Mouse (Mus musculus): ENCODE results near the gene Tlcd2.
A peak's percentile ranks its signal among the peaks of the same experiment; 100 is the strongest.
"Not testable (repeated sequence)": the region's sequence is repeated elsewhere in the genome, so short reads cannot be mapped to it uniquely, and the experiment has no call there.

Gene Tlcd2

DNA sequence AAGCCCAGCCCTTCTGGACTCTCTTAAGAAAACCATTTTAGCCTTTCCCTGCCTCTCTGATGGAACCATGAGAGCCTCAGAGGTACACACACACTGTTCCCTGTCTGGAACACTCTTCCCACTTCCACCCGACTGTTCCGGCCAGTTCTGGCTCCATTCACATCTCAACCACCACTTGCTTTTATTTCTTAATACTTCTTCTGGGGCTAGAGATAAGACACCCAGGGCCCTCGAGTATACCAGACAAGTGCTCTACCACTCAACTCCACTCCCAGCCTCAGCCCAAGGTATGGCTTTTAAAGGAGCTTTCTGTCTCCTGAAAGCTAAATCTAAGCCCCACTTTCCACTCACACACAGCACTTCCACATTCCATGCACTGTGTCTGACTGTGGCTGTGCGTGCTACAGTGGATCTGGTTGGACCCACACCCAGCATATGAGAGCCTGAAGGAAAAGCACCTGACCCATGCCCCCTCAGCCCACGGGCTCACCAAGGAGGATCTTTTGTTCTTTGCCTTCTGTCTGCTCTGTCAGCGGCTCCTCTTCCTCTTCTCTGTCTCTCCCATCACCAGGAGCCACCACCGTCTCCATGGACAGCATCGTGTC, 11.1 kb upstream of the Tlcd2 start:
- no peak for DNase-seq

GRCm38 (mm10) chr11:75450936-75451335, 10.6 kb upstream of the Tlcd2 start:
- no peak for DNase-seq

- DNase-seq, result no peak
These were observed 9.4 kb upstream of the Tlcd2 start for GRCm38 (mm10) chr11:75452081-75452480.

- no peak for DNase-seq
These were observed 8.5 kb upstream of the Tlcd2 start for GRCm38 (mm10) chr11:75452812-75453557.

DNA sequence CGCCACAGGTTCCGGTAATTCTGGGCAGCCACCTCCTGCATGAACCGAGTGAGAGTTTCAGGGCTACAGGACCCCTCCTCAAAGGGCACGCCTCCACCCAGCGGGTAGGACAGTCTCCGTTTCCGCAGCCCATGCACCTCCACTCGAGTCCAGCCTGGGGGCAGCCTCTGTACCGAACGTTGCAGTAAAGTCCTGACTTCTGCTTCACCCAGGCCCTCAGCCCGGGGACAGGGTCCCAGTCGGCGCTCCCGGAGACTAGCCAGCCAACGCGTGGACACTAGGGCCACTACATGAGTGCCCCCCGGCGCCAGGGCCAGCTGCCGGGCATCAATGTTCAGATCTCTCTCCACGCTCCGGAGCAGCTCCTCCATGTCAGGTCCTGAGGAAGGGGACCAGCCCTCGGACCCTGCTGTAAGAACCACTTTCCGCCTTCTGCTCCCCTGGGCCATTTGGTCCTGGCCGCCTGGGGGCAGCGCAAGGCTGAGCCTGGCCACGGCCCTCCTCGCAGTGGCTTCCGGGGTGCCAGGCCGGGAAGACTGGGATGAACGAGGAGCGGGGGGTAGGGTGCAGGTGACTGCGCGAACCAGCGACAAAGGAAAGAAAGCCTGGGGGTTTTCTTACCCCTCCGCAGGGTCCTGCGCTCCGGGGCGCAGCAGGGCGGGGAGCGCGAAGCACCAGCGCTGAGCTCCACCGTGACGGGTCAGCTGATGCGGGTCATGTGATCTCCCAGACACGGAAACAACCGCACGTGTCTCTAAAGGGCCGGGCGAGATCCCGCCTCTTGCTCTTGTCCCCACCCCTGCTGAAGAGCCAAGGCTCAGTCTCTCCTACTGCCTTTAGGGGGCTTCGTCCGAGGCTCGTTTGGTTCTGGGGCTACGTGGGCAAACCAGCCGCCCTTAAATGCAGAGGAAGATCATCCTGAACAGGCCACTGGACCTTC, 7.3 kb upstream of the Tlcd2 start, which contains the start of gene Wdr81:
TSS of gene Wdr81 (minus strand) at position 727 of the 940 bp plus-strand sequence.
- peak; percentile 91 for DNase-seq

DNA sequence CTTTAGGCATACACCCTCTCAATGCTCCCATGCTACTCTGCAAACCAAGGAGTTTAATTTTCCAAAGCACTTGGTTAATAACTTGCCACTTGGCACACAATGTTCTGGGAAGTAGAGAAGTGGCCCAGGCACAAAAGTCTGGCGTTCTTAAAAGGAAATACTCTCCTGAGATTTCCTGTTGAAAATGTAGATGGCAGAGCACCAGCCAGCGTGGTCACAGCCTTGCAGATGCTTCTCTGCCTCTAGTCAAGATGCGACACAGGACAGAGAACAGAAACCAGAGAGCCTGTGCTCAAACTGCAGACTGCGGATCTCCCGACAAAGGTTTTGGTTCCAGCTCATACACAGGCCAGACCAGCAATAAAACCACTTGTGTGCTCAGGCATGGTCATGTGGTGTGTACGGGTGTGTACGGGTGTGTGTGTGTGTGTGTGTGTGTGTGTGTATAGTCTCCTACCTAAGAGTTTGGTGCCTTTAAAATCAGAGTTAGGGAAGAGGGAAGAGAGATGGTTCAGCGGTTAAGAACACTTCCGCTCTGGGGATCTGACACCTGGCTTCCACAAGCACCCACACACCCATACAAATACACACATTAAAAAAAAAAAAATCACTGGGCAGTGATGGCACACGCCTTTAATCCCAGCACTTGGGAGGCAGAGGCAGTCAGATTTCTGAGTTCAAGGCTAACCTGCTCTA, 6.3 kb upstream of the Tlcd2 start:
- DNase-seq, result no peak

DNA sequence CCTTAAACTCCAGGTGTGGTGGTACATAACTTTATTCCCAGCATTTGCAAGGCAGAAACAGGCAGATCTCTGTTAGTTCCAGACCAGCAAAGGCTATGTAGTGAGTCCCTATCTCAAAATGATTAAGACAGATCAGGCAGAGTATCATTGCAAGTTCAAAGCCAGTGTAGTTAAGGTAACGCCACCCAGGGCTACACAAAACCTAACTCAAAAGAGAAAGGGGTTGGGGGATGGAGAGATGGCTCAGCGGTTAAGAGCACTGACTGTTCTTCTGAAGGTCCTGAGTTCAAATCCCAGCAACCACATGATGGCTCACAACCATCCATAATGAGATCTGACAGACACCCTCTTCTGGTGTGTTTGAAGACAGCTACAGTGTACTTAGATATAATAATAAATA, 5.5 kb upstream of the Tlcd2 start:
- not testable (repeated sequence) for DNase-seq

GRCm38 (mm10) chr11:75456440-75456871, 5.1 kb upstream of the Tlcd2 start:
- DNase-seq, result no peak

- peak; percentile 48 for DNase-seq
These were observed 3.3 kb upstream of the Tlcd2 start for GRCm38 (mm10) chr11:75458169-75458568.

DNA sequence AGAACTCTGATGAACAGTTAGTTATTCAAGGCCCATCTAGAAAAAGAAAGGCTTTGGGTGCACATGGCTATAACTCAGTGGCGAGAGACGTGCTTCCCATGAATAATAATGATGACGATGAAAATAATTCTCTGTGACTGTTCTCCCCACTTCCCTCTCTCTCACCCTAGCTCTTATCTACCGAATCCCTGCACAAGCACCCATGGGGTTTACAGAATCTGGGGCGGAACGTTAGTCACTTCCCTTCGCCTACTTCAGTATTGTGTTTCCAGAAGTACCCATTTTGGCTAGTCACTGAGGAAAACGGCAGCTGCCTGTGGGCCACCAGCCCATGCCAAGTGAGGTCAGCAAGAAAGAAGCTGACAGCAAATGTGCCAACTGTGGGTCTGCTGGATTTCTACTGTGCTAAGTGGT, 2.9 kb upstream of the Tlcd2 start:
- DNase-seq, result no peak

DNA sequence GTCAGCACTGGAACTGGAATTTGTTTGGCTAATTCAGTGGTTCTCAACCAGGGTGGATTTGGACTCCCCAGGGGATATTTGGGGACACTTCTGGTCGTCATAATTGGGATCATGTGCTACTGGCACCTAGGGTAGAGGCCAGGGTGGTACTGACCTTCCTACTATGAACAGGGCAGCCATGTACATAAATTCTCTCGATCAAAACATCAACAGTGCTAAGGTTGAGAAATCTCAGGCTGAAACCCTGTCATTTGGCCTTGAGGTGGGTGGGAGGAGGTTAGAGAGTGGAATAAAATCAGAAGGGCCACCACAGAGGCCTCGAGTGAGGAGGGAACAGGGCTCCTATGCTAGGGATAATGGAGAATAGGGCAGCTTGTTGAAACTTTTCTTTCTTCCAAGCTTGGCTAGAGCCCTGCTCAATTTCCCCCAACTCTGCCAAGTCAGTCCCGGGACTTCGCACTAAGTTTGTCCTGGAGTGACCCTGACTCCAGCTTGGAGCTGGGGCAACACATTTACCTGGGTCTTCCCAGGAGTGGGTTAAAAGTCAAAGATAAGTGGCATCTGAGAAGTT, 2.3 kb upstream of the Tlcd2 start:
- DNase-seq, result peak; percentile 56

GRCm38 (mm10) chr11:75459751-75460102, 1.8 kb upstream of the Tlcd2 start:
- no peak for DNase-seq

DNA sequence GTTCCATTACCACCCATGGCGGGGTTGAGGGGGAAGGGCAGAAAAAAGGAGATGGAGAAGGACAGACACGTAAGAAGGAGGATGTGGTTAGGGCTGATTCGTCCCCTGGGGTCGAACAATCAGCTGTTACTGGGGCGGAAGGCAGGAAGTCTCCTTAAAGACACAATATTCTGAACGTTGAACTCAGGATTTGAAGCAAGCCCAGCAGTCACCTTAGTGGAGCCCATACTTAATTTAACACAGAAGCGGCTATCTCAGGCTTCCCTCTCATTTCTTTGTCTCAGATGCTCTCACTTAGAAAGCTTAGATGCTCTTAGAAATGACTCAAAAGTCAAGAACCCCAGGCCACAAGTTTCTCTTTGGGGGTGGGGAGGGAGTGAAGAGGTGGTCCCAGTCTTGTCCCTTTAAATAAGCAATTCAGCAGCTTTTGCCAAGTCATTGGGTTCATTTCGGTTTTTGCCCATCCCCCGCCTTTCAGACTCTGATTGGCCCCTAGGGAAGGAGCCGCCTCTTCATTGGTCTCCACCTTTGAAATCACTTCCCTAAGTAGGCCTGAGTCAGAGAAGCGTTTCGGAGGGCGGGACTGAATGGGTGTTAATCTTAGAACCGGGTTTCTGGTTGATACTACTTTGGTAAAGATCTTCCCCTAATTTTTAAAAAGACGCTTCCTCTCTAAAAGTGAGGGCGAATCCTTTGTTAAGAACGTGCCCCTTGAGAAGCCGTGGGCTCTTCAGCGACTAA, 1.2 kb upstream of the Tlcd2 start:
- peak; percentile 91 for DNase-seq

DNA sequence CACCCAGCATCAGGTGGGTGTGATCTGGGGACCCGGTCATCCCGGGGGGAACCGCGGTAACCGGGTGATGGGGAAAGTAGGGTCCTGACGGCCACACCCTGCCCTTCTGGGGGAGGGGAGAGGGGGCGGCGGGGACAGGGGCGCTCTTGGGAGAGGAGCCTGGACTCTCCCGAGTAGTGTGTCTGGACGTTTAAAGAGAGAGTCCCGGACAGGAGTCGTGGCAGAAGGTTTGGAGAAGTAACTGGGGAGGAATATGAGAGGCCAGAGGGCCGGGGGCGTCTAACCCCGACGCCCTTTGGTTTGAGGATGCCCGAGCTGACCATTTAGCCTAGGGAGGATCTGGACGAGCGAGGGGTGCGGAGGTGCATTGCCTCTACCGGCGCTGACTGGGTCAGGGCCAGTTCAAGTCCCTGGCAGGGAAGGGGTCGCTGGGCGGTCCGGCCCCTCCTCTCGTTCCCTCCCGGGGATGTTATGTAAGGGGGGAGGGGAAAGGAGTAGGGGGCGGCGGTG, 283 bp downstream of the Tlcd2 start:
- no peak for DNase-seq

GRCm38 (mm10) chr11:75462253-75462783, 803 bp downstream of the Tlcd2 start:
- DNase-seq, result peak; percentile 88

DNA sequence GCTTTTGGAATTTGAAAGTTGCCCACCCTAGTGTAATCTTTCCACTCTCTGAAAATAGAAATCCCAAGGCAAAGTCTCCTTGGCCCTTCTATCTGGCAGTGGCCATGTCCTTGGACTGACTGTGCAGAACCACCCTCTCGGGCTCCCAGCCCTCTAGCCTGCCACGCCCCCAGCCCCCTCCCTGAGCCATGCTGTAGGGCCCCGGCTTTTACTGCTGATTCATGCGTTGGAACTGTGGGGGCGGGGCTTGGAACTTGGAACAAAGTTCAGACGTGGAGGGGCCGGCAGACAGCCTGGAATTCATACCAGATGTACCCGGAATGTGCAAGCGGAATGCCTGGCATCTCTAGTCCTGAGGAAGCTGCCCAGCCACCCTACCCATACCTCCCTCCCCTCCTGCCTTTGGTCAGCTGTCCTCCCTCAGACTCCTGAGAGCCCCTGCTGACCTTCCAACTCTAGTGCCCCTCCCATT, 1.4 kb downstream of the Tlcd2 start:
- peak; percentile 95 for DNase-seq

- no peak for DNase-seq
These were observed 2.1 kb downstream of the Tlcd2 start for GRCm38 (mm10) chr11:75463624-75464023.

GRCm38 (mm10) chr11:75464417-75464816, 2.9 kb downstream of the Tlcd2 start:
- DNase-seq, result no peak

DNA sequence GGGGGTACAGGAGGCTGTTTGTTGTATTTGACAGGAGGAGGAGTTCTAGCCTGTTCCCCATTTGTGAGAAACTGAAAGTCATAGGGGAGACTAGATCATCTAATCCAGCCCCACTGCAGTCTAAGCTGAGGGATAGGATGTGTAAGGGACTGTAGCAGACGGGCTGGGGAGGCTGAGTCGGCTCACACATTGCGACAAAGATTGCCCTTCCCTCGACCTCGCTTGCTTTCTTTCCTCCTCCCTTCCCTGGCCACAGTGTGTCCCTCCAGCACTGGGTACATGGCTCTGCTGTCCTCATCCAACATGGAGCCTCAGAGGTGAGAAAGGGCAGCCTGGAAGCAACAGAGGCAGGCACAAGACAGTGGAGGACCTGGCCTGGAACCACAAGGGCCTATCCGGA, 3.5 kb downstream of the Tlcd2 start:
- no peak for DNase-seq

DNA sequence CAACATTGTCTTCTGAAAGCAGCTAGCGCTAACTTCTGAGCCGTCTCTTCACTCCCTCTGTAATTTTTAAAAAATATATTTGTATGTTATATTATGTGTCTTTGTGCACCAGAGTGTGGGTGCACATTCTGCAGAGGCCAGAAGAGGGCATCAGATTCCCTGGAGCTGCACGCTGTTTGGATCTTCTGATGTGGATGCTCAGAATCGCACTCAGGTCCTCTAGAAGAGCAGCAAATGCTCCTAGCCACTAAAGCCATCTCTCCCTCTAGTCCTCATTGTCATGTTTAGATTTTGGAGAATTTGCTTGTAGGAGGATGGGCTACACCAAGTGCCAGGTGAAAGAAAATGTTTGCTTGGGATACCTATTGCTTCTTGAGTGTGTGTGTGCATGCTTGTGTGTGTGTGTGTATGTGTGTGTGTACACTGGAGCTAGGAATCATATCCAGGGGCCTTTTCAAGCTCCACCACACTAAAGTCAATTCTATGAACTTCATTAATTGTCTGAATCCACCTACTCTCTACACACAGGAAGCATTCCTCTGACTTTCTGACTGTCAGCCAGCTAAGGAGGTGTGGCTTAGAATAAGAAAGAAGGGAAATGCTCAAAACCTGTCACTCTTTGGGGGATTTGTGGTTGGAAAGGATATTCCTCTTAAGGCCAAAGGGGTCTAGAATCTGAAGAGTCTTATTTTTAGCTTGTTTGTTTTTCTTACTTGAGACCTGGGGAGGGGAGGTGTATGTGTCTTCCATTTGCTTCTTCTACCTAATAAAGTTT, 5.4 kb downstream of the Tlcd2 start:
- no peak for DNase-seq
